Mouse (Mus musculus): ENCODE results near the gene Gm49383. TPM values are rescaled to one million over a fixed set of nuclear protein-coding genes. Genes with fewer than 3 reads are reported as not detected.

The Gm49383 gene
- polyA plus RNA-seq, 1 experiment: not detected

- Histone ChIP-seq H3K4me1 (ENCODE audit: control insufficient read depth) (peaks cover 6% of the 10 kb centered on the region), H3K4me3 (replicated peaks) (no peak overlapping the region), H3K27me3 (ENCODE audit: control insufficient read depth) (no peaks in the 10 kb centered on the region), H3K36me3 (ENCODE audit: control insufficient read depth) (peaks cover 95% of the 10 kb centered on the region), H3K9me3 (ENCODE audit: control insufficient read depth, low read length) (no peaks in the 10 kb centered on the region)
- TF ChIP-seq GATA1 (IDR thresholded peaks at IDR 0.05; ENCODE audit: low read length): no peak
- TF ChIP-seq TAL1 (IDR thresholded peaks at IDR 0.05; ENCODE audit: low read length): no peak
Observed at GRCm38 (mm10) chr12:69220613-69221277, 23.8 kb upstream of the Gm49383 start.

DNA sequence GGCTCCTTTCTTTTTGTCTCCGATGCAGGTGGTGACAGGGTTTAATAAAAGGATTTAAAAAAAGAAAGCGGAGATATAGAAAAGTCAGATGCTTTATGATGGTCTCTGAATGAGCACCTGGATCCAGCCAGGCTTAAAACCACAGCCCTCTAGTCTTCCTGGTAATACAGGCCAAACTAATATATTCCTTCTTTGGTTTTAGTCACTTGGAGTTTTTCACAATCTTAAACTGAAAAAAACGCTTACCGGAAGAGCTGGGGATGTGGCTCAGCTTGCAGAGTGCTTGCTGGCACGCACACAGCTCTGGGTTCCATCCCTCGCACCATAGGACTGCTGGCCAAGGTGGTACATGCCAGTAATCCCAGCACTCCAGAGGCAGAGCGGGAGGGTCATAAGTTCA, 19.7 kb upstream of the Gm49383 start:
- Histone ChIP-seq H3K9me3 (ENCODE audit: control insufficient read depth, low read length) (no peaks in the 10 kb centered on the region), H3K4me1 (ENCODE audit: control insufficient read depth) (no peaks in the 10 kb centered on the region; the same call in 1 of the 2 replicates), H3K27me3 (ENCODE audit: control insufficient read depth) (no peaks in the 10 kb centered on the region), H3K36me3 (ENCODE audit: control insufficient read depth) (peaks cover 95% of the 10 kb centered on the region), H3K4me3 (replicated peaks) (no peak overlapping the region)
- TF ChIP-seq TAL1 (IDR thresholded peaks at IDR 0.05; ENCODE audit: low read length) (no peak), GATA1 (IDR thresholded peaks at IDR 0.05; ENCODE audit: low read length) (no peak)

DNA sequence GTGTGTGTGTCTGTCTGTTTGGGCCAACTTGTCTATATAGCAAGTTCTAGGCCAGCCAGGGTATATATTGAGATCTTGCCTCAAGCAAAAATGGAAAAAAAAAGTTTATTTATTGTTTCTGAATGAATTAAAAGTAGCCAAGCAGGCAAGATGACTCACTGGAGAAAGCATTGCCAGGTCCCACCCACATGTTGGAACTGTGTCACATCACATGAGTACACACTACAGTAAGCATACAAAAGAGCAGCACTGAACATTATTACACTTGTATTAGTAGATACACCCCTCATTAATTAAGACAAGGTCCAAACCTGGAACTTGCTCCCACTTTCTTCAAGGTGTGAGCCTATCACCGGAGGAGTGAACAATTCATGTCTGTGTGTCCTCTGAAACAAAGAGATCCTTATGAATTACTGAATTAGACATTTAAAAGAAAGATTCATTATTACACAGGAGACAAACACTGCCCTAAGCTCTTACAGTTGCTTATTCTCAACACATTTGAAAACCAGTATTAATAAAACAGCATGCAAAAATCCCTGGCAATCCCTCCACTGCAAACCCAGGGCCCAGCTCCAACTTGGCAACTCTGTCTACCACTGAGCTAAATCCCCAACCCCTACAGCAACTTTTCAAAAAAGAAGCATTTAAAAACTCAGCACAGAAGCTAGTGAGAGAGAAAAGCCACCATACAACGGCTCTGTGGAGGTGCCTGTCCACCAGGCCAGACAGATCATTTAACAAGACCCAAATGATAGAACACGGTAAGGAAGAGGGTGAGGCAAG, 18.3 kb upstream of the Gm49383 start:
- H3K36me3 ChIP-seq (ENCODE audit: control insufficient read depth): peaks cover 97% of the 10 kb centered on the region
- no peaks in the 10 kb centered on the region for H3K9me3 ChIP-seq (ENCODE audit: control insufficient read depth, low read length)
- H3K4me1 ChIP-seq (ENCODE audit: control insufficient read depth): no peaks in the 10 kb centered on the region
- TF ChIP-seq TAL1 (IDR thresholded peaks at IDR 0.05; ENCODE audit: low read length): no peak
- TF ChIP-seq GATA1 (IDR thresholded peaks at IDR 0.05; ENCODE audit: low read length): no peak
- H3K27me3 ChIP-seq (ENCODE audit: control insufficient read depth): no peaks in the 10 kb centered on the region
- H3K4me3 ChIP-seq (replicated peaks): no peak overlapping the region

GRCm38 (mm10) chr12:69214393-69214792, 17.5 kb upstream of the Gm49383 start:
- Histone ChIP-seq H3K36me3 (ENCODE audit: control insufficient read depth) (peaks cover 97% of the 10 kb centered on the region), H3K4me3 (replicated peaks) (no peak overlapping the region), H3K9me3 (ENCODE audit: control insufficient read depth, low read length) (no peaks in the 10 kb centered on the region), H3K27me3 (ENCODE audit: control insufficient read depth) (no peaks in the 10 kb centered on the region), H3K4me1 (ENCODE audit: control insufficient read depth) (no peaks in the 10 kb centered on the region)
- TF ChIP-seq GATA1 (IDR thresholded peaks at IDR 0.05; ENCODE audit: low read length) (no peak), TAL1 (IDR thresholded peaks at IDR 0.05; ENCODE audit: low read length) (no peak)

DNA sequence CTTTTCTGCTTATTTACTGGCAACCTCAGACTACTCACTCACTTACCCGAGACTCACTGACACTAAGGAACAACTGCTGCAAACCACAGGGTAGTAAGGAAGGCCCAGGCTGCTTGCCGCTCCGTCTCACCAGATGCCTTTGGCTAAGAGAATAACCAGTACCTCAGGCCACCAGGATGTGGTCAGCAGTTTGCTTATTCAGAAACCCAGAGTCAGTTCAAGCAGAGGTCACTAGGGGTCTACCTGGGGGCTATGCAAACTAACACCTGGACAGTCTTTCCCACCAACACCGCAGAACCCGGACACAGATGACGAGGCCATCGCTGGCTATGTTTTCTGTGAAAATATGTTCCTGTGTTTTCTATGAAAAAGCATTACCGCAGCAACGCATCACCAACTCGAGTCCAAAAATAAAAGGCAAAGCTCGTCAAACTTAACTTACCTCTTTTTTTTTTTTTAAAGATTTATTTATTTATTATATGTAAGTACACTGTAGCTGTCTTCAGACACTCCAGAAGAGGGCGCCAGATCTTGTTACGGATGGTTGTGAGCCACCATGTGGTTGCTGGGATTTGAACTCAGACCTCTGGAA, 16.4 kb upstream of the Gm49383 start:
- Histone ChIP-seq H3K4me3 (replicated peaks) (no peak overlapping the region), H3K27me3 (ENCODE audit: control insufficient read depth) (no peaks in the 10 kb centered on the region), H3K36me3 (ENCODE audit: control insufficient read depth) (peaks cover 95% of the 10 kb centered on the region), H3K4me1 (ENCODE audit: control insufficient read depth) (no peaks in the 10 kb centered on the region), H3K9me3 (ENCODE audit: control insufficient read depth, low read length) (no peaks in the 10 kb centered on the region)
- TF ChIP-seq TAL1 (IDR thresholded peaks at IDR 0.05; ENCODE audit: low read length): no peak
- TF ChIP-seq GATA1 (IDR thresholded peaks at IDR 0.05; ENCODE audit: low read length): no peak

GRCm38 (mm10) chr12:69211057-69211456, 14.2 kb upstream of the Gm49383 start:
- no peak for TF ChIP-seq TAL1 (IDR thresholded peaks at IDR 0.05; ENCODE audit: low read length)
- no peak for TF ChIP-seq GATA1 (IDR thresholded peaks at IDR 0.05; ENCODE audit: low read length)

GRCm38 (mm10) chr12:69210056-69210979, 13.4 kb upstream of the Gm49383 start:
- Histone ChIP-seq H3K36me3 (ENCODE audit: control insufficient read depth) (peaks cover 96% of the 10 kb centered on the region), H3K4me3 (replicated peaks) (no peak overlapping the region), H3K27me3 (ENCODE audit: control insufficient read depth) (no peaks in the 10 kb centered on the region), H3K4me1 (ENCODE audit: control insufficient read depth) (no peaks in the 10 kb centered on the region), H3K9me3 (ENCODE audit: control insufficient read depth, low read length) (no peaks in the 10 kb centered on the region)
- no peak for TF ChIP-seq GATA1 (IDR thresholded peaks at IDR 0.05; ENCODE audit: low read length)
- no peak for TF ChIP-seq TAL1 (IDR thresholded peaks at IDR 0.05; ENCODE audit: low read length)

More at GRCm38 (mm10) chr12:69211057-69211456, 14.2 kb upstream of the Gm49383 start:
- Histone ChIP-seq H3K27me3 (ENCODE audit: control insufficient read depth) (no peaks in the 10 kb centered on the region), H3K9me3 (ENCODE audit: control insufficient read depth, low read length) (no peaks in the 10 kb centered on the region), H3K4me1 (ENCODE audit: control insufficient read depth) (no peaks in the 10 kb centered on the region), H3K4me3 (replicated peaks) (no peak overlapping the region), H3K36me3 (ENCODE audit: control insufficient read depth) (peaks cover 96% of the 10 kb centered on the region)

DNA sequence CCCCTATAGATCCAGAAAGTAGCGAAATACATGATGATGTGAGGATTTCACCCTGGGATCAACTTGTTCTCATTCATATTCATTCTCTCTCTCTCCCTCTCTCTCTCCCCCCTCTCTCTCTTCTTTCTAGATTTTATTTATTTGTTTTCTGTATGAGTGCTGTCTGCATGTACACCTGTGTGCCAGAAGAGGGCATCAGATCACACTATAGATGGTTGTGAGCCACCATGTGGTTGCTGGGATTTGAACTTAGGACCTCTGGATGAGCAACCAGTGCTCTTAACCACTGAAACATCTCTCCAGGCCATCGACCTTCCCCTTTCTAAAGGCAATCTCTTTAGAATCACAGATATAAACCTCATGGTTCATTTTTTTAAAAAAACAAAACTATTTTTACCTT, 11.6 kb upstream of the Gm49383 start:
- no peaks in the 10 kb centered on the region for H3K4me1 ChIP-seq (ENCODE audit: control insufficient read depth)
- TF ChIP-seq GATA1 (IDR thresholded peaks at IDR 0.05; ENCODE audit: low read length) (no peak), TAL1 (IDR thresholded peaks at IDR 0.05; ENCODE audit: low read length) (no peak)
- no peaks in the 10 kb centered on the region for H3K27me3 ChIP-seq (ENCODE audit: control insufficient read depth)
- H3K9me3 ChIP-seq (ENCODE audit: control insufficient read depth, low read length): no peaks in the 10 kb centered on the region
- peaks cover 89% of the 10 kb centered on the region for H3K36me3 ChIP-seq (ENCODE audit: control insufficient read depth)
- H3K4me3 ChIP-seq (replicated peaks): no peak overlapping the region

All from erythroblast, embryonic 14.5 days (primary cell).